Mouse (Mus musculus): ENCODE measurements at regions not wholly inside any gene's neighbourhood (a gene's known extent, or its start where the extent isn't known, plus 50 kb on each side); places are given as distances from the start of the nearest gene placed in this dataset.

DNA sequence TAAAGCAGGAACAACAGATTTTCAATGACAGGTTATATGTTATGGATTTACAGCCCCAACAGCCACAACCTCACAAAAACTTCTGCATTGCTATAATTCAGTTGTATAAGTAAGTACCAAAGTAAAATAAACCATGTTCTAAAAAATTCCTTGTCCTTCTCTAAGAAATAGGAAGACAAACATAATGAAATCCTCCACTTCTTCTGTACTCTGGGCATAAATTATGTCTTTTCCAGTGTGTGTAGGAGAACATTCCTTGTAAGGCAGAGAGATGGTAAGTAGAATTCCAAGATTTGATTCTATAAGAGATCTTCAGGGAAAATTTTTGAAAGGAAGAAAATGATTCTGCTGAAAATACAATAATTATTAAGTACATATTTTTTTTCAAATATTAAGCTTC is 209.4 kb upstream of the Zc3h12c start:
- no peak for DNase-seq

DNA sequence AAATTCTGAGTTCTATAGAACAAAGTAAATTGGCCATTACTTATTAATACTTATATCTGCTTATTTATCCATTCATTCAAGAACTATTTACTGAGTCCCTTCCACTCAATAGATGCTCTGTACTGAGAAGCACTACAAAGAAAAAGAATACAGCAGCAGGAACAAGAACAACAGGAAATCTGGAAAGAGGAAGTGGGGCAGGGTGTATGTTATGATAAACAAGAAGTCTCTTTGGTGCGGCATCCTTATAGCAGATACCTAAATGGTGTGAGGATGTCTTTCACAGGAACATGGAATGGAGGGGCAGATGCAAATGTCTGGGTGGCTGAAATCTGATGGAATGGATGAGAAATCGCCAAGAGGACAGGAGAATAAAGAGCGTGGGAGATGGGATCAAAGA is 208.5 kb upstream of the Zc3h12c start:
- no peak for DNase-seq

DNA sequence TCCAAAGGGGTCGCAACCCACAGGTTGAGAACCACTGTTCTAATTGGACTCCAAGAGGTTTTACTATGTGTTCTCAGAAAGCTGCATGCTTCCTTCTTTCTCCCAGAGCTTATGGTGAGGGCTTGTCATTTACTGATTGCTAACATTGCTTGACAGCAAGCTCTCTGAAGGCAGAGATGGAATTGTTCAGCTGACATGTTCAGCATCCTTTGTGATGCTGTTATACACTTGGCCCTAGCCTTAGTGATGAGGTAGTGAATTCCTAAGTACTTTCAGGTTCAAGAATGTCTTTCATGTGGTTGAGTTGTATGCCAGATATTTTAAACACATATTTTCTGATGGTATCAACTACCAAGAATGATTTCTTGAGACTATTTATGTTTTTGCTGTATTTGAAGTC is 202.9 kb upstream of the Zc3h12c start:
- DNase-seq = no peak

DNA sequence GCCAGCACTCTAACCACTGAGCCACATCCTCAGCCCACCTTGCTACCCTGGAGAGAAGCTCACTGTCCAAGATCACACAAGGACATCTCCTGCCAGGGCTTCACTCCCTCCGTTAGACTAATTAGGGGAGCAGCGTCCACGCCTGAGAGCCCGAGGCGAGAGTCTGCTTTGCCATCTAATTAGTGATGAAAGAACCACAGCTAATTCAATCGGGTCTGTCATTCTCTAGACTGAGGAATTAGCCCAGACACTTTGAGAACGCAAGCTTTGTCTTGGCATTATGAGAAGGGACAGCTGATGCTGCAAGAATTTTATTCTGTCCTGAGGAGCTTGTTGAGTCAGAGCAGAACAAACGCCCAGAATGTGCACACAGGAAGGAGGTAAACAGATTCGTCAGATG is 200.5 kb upstream of the Zc3h12c start:
- DNase-seq = peak; percentile 7

DNA sequence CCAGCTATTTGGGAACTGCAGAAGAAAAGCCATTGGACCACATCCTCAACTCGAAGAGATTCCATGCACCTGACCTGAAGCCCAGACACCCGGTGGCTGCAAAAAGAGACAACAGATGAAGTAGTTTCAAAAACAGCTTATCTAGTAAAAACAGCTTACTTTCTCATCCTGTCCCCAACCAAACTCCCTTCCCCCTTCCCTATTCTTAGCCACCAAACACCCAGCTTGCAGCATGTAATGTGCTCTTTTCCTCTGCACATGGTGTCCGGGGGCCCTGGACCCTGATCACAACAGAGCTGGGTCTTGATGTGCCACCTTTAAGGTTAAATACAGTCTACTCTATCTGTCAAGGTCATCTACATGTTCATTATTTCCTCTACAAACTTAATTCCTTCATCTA is 199.7 kb upstream of the Zc3h12c start:
- no peak for DNase-seq

DNA sequence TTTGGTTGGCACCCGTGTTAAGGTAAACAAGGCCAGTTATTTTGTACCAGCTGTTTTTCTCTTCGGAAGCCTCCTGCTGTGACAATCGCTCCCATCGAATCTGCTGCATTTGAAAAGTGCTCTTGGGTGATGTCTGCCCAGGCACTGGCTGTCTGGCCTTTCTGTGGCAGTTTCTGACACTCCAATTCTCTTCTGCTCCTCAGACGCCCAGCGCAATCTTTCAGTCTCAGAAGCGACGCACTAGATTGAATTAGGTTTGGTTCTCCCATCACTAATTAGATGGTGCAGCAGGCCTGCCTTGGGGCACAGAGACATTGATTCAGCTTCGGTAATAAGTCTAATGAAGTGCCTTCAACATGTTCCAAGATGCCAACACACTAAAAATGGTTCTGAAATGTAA is 197.7 kb upstream of the Zc3h12c start:
- no peak for DNase-seq

DNA sequence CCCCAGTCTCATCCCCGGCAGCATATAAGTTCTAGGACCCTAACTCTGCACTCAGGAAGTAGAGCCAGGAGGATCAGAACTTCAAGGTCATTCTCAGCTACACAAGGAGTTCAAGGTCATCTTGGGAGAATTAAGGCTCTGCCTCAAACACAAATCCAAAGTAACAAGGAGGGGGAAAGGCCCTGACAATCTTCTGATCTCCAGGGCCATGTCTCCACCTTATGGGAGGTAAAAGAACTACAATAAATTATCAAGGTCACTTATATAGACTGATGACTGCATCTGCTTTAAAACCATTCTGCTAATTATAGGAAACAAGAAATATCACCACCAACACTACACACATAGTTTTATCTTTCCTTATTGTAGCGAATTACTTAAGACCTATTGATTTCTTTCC is 193.2 kb upstream of the Zc3h12c start:
- no peak for DNase-seq

DNA sequence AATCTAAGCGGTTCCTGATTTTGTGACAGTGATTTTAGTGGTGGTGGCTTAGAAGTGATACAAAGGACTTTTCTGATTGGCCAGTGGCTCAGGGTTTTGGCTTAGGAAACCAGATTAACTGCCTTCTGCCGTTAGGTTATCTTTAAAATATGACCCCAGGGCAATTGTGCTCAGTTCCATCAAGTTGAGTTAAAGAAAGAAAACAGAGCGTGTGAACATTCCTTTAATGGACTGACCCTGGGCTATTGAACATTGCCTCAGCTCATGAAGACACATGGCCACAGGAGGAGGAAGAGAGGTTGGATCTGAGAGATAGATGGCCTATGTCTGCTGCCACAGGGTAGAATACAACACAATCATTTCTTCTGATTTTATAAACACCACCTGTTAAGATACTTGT is 191.0 kb upstream of the Zc3h12c start:
- no peak for DNase-seq

DNA sequence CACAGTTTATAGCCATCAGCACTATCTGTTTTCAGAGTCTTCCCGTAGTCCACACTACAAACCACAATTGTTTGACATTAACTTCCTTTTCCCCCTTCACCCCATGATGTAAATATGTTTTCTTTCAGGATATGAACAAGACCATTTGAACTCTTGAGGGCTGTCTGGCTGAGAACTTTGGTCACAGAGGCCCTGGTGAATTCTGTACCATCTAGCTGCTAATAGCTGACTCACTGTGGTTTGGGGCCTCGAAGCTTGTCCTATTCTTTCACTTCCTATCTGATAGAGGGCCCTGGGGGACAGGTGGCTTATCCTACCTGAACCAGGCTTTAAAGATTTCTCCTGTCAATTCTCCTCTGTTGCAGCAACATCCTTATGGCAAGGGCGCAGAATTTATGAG is 188.2 kb upstream of the Zc3h12c start:
- DNase-seq = no peak

DNA sequence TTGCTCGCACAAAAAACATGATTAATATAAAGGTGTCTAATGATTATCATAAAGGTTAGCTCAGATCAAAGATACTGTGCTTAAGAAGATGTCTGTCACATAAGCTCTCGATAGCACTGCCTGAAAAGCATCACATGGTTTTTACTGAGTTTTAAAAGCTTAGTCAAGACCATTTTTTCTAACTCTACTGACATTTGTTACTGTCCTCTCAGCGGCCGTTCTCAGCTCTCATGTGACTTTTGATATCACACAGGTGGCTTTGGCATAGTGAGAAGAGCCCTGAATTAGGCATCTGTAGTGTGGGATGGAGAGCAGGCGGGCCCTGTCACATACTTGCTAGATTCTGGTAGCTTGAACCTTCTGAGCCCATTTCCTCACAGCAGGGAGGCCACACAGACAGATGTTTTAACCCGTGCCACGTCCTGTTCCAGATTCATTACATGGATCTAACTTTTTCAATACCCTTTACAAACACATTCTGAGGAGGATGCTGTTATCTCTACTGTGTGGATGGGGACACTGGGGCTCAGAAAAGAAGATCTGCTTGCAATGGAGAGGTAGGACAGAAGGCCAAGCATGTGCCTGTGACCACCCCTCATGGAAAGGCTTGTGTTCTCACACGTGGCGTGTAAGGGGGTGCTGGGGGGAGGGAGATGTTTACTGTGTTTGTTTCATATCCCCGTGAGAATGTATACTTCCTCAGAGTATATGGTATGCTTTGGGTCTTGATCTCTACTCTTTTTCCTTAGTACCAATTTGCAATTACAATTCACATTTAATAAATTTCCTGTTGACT is 187.0 kb upstream of the Zc3h12c start:
- no peak for DNase-seq

DNA sequence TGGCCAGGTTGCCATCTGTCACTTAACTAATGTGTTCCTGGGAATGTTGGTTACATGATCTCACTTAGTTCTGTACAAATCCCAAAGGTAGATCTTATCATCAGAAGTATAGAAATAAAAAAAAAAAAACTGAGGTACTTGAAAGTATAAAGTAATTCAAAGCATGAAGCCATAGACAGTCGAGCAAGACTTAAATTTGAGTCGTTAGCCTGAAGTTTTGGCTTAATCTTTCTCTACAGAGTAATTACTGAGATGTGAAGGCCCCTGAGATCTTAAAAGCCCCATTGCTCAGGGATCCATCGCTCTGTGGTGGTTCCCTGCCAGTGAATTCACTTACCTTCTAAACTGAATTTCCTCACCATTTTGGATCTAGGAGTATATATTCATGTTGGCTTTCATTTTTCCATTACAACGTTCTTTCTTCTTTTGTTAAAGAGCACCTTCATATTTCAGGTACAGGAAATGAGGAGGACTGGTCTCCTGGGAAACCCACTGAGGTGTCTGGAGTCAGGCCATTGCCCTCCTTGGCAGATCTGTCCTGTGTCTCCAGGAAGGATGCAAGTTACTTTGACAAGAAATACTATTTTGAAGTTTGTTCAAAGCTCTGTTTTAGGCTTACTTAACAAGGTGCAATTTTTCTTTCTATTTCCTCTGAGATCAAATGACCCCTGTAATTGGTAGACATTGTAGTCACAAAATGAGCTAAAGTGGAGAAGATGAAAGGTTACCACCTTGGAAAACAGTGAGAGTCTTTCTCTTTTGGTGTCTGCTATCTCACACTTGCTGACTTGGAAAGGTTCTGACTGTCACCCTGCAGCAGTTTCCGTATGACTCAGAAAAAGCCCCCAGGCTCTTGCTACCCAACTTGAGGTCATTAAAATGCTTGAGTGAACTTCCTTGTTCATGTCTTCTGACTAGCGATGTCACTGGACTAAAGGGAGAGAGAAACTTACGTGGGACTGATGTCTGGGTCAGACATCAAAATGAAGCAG is 180.5 kb upstream of the Zc3h12c start:
- DNase-seq = no peak

DNA sequence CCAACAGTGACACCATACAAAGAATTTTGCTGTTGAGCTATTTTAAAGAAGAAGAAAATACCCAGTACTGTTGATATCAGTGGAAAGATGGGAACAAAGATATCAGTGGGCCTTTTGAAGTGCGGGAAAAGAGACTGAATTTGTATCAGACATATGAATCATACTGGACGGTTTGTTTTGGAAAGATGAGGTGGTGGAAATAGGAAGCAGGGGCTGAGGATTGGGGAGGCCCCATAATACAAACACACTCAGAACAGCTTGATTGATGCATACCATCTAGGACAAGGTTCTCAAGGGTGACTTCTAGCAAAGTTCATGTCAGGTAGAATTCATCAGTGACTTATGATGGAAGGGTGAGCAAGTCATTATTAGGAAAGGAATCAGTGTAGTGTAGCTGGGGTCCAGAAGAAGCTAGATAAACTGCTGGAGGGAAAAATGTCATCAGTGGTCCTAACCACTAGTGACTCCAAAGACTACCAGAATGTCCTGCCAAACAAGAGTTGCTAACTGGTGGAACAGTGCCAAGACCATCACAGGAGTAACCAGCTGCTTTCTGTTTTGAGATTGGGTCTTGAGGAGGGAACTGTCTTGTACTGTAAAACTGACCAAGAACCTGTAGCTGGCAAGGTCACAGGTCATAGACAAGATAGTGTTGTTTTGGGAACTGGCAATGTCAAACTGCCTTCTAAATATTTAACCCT is 176.0 kb upstream of the Zc3h12c start:
- DNase-seq = no peak

DNA sequence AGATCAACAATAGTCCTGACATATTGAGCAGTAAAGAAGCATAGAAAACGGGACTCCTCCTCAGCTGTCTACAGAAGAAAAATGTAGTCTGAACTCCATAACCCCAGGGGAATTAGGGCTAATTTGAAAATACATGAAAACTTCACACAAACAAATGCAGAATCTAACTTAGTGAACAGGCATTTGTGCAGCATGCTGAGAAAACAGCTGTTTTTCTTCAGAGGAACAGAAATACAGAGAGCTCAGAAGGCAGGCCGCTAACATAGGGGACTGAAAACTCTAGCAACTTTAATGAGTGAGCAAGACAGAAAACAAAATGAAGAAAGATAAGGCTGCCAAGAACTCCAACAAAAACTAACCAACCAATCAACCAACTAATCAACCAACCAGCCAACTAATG is 172.7 kb upstream of the Zc3h12c start:
- DNase-seq = no peak

DNA sequence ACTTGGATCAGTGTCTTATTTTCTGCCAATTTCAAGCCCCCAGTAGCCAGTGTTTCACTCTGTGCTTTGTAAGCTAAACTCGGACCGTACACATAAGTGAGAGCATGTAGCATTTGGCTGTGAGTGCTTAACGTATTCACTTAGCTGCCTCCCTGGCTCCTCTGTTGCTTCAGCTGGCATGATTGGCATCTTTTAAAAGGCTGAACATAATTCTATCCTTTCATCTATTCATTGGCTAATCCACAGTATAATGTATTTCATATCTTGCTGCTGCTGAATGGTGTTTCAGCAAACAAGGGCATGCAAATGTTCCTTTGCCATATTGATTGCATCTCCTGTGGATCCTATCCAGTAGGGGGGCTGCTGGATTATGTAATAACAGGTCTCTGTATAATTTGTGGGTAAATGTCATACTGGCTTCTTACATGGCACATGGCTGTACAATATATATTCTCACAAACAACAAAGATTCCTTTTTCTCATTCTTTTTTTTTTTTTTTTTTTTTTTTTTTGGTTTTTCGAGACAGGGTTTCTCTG is 169.5 kb upstream of the Zc3h12c start:
- peak; percentile 3 for DNase-seq

DNA sequence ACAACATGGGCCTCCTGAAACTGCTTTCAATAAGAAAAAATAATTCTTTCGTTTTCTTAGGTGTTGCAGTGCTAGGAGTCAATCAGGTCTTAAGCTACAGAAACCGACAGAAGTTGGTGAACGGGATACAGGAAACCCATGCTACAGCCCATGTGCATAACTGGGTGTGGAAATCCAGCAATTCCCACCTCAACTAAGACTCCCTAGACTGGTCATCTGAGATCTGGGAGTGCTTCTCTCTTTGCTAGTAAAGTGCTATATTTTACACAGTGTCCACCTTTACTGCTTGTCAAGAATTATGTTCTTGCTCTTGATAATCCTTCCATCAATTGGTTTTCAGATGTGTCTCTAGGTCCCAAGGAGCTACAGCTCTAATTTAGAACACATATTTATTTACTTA is 166.4 kb upstream of the Zc3h12c start:
- DNase-seq = no peak

DNA sequence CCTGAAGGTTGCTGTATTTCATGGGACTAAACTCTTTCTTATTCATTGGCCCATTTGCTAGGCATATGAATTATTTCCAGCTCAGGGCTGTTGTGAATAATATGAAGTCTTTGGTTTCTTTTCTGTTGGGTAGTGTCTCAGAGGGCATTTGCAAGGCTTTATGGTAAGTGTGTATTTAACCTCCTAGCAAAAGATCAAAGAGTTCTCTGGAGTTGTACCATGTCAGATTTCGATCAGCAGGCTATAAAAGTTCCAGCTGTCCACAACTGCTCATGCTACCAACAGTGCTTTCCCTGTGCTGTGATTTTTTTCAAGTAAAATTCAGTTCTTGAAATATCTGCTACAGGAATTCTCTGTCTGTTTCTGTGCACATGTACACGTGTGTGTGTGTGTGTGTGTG is 165.5 kb upstream of the Zc3h12c start:
- no peak for DNase-seq

DNA sequence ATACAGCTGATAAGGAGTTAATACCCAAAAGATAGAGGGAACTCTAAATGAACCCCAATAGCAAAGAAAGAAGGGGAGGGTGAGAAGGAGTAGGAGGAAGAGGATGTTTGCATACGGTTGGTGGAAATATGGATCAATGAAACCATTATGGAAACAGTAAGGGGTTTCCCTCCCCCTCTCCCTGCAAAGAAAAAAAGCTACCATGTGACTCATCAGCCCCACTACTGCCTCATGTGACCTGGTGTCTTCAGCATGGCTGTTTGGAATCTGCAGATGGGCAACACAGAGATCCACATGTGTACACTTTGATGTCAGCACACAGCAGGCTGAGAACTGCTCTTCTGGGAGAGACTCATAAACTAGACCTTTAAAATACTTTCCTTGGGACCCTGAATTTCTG is 163.4 kb upstream of the Zc3h12c start:
- no peak for DNase-seq

DNA sequence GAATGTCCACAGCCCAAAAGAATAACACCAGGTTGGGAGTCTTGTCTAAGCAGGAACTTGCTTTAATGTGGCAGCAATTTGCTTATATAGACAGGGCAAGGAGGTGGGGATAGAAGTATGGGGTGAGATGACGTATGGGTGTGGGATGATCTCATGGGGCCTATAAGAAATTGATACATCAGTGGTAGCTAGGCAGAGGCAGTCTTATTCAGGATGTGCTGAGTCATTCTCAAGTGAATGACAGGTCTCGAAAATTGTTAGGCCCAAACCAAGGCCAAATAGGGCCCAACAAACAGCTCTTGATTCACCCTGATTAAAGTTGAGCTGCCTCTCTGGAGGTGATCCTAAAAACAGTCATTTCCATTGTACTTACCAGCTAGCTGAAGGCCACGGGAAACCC is 162.3 kb upstream of the Zc3h12c start:
- no peak for DNase-seq

DNA sequence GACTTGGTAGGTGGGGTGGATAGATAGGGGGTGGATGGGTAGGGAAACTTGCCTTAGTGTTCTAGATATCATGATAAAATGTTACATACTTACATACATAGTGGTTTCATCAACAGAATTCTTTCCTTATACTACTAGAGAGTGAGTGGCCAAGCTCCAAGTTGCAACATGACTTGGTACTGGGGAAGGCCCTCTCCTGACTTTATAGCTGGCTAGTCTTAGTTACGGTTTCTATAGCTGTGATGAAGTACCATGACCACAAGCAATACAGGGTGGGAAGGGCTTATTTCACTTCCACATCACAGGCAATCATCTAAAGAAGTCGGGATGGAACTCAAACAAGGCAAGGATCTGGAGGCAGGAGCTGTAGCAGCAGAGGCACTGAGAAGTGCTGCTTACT is 156.0 kb upstream of the Zc3h12c start:
- DNase-seq = no peak

DNA sequence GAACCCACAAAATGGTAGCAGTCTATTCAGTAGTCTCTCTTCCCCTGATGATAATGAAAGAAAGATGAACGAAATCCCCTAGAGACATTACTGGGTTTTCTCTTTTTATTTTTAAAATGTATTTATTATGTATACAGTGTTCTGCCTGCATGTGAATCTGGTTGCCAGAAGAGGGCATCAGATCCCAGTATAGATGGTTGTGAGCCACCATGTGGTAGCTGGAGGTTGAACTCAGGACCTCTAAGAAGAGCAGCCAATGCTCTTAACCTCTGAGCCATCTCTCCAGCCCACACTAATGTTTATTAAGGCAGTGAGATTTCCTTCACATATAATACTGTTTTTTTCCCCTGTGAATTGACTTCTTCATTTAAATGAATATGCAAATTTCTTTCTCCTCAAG is 155.4 kb upstream of the Zc3h12c start:
- no peak for DNase-seq

DNA sequence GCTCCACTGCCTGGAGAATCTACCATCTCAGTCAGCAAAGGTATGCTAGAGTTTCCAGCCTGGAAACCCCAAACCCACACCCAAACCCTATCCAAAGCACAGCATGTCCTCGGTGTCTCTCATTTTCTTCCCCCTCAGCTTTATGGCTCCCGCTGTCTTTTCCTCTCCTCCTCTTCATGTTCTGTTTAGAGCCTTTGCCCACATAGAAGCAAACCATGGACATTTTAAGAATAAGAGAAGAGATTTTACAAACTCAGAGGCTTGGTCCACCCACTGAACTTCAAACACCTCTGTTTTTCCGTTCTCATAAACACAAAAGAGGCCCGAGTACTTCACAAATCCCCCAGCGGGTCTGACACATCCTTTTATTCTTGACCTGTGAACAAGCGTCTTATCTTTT is 154.9 kb upstream of the Zc3h12c start:
- no peak for DNase-seq

DNA sequence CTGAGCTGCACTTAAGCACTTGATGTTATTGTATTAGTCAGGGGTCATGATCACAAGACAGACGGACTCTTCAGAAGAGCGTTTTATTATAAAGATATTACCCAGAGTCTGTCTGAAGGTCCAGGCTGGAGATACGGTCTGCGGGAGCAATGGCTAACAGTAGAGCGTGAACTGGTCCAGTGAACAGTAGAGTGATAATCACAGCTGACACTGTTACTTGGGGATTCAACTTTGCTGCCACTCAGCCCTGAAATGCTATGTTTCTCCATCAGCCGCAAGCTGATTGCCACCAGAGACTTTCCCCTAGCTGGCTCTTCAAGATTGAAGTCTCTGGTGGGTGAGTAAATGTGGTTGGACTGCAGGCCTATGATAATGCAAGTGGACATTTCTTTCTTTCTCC is 133.1 kb upstream of the Zc3h12c start:
- no peak for DNase-seq

DNA sequence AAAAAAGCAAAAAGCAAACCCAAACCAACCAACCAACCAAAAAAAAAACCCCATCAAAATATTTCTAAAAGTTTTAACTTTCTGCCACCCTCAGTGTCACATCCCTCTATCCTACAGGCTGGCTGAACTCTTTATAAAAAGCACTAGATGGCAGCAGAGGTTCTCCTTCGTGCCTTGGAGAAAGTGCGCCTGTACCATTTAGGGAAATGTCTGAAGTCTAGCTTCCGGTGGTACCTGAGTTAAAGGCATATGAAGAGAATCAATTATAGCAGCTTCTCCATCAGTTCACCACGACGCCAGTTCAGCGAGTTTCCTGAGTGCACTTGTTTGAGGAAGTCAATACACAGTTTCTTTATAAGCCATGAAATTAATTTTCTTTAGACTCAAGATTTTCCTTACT is 130.0 kb upstream of the Zc3h12c start:
- no peak for DNase-seq

Data from layer of hippocampus, adult 9-11 months (tissue).